Mouse (Mus musculus): ENCODE measurements at regions not wholly inside any gene's neighbourhood (a gene's known extent, or its start where the extent isn't known, plus 50 kb on each side); places are given as distances from the start of the nearest gene placed in this dataset.
"Not testable (repeated sequence)": the region's sequence is repeated elsewhere in the genome, so short reads cannot be mapped to it uniquely, and the experiment has no call there.

DNA sequence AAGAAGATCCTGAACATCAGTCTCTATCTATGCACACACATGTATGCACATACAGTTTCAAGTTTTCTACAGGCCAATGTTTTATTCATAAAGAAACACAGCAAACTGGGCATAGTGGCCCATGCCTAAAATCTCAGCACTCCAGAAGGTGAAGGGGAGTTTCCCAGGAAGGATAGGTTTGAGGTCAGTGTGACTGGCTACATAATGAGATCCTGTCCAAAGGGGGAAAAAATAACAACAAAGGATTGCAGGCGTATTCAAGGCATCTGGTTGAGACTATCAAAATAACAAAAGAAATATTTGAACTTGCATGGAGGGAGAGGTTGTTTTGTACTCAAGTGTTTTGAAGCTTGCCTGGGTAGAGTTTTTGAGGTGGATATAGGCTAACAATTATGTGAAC is 80.0 kb upstream of the Cep85l start:
- H3K36me3 ChIP-seq; H3K4me3 ChIP-seq; ATAC-seq (replicated peaks); H3K27me3 ChIP-seq; H3K27ac ChIP-seq (replicated peaks); H3K9ac ChIP-seq (replicated peaks); H3K9me3 ChIP-seq; H3K4me2 ChIP-seq (replicated peaks): not testable (repeated sequence)
- H3K4me1 ChIP-seq, result peaks cover 23% of the 10 kb centered on the region
- WGBS, result 59% methylated on average over 1 of the region's 1 CpGs

DNA sequence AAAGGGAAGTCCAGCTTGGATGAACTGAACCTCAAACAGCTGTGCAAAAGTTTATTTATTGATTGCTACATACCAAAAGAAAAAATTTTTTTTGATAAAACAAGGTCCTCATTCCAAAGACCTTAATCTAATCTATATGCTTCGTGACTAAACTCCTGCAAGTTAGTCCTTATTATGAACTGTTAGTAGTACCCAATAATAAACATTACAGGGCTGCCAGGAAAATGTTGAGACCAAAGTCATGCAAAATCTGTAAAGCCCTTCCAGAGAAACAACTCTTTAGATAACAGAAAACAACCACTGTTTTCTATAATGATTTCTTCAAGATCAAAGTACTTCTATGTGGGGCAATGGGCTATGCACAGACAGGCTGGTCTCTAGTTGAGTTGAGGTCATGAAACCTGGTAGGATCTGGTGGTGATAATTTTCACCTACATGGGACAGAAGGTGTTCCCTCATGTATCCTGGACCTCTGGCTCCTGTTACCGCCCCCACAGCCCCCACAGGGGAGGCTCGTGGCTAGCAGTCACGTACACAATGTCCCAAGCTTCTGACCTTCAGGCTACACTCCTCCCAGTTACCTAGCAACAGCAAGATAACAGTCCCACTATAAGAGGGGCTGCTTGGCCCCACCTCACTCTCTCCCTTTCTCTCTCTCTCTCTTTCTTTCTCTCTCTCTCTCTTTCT is 76.4 kb upstream of the Cep85l start:
- 66% methylated on average over 4 of the region's 4 CpGs for WGBS
- Histone ChIP-seq H3K4me3 (no peak overlapping the region), H3K27ac (replicated peaks) (no peak overlapping the region), H3K27me3 (no peaks in the 10 kb centered on the region), H3K9ac (replicated peaks) (no peak overlapping the region), H3K4me1 (no peaks in the 10 kb centered on the region), H3K36me3 (no peaks in the 10 kb centered on the region), H3K4me2 (replicated peaks) (no peak overlapping the region), H3K9me3 (no peaks in the 10 kb centered on the region)
- ATAC-seq (replicated peaks), result no peak

DNA sequence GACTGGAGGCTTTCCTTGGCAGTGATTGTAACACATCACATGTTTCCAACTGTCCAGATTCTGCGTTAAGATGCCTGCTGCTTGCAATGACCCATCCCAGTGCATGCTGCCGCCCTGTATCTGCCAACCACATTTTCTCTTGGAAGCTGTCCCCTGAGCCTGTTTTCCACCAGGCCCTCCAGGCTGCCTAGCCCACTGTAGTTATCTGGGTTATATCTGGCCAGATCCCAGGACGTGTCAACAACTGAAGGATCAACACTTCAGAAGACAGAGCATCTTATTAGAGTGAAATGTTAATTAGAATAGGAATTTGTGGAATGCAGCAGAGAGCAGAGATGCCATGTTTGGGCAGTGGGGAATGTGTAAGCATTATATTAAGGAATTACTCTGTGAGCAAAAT is 65.0 kb upstream of the Cep85l start:
- peaks cover 4% of the 10 kb centered on the region for H3K4me1 ChIP-seq
- H3K4me2 ChIP-seq (replicated peaks), result no peak overlapping the region
- H3K9me3 ChIP-seq, result no peaks in the 10 kb centered on the region
- no peaks in the 10 kb centered on the region for H3K36me3 ChIP-seq
- peak overlapping the region; percentile 45; the same call in 1 of the 2 replicates for H3K27ac ChIP-seq (replicated peaks)
- ATAC-seq (replicated peaks), result peak; percentile 88
- no peaks in the 10 kb centered on the region for H3K27me3 ChIP-seq
- 19% methylated on average over 3 of the region's 3 CpGs for WGBS
- no peak overlapping the region for H3K9ac ChIP-seq (replicated peaks)
- H3K4me3 ChIP-seq, result no peak overlapping the region

DNA sequence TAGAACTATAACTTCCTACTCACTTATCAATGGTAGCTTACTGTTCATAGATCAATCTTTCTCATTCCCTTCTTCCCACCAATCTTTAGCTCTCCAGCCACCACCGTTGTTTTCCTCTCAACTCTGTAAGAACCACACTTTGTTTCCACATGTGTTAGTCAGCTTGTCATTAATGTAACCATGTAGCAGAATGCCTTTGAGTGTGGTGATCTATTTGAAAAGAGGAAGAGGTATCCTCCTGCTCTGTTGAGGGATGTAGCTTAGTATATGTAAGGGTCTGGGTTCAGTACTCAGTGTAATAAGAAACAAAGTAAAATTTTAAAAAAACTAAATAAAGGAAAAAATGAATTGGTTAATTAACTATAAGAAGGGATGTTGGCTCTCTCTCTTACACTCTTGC is 63.7 kb upstream of the Cep85l start:
- no peak for ATAC-seq (replicated peaks)
- 93% methylated on average over 1 of the region's 1 CpGs for WGBS

DNA sequence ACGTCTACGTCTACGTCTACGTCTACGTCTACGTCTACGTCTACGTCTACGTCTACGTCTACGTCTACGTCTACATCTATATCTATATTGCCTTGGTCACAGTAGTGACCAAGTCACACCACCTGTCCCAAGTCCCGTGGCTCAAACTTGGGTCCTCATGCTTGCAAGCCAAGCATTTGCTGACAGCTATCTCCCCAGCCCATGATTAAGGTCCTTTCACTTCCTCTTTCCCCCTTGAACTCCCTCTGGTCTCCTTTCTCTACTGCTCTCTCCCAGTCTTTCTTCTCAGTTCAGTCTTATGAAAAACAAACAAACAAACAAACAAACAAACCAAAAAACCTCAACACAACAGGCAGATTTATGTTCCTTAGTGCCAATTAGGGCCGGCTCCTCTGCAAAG is 63.2 kb upstream of the Cep85l start:
- no peak overlapping the region for H3K27ac ChIP-seq (replicated peaks)
- no peak for ATAC-seq (replicated peaks)
- H3K4me2 ChIP-seq (replicated peaks), result no peak overlapping the region
- WGBS, result 96% methylated on average over 14 of the region's 14 CpGs
- H3K27me3 ChIP-seq, result no peaks in the 10 kb centered on the region
- H3K9me3 ChIP-seq, result no peaks in the 10 kb centered on the region
- peaks cover 4% of the 10 kb centered on the region for H3K4me1 ChIP-seq
- H3K4me3 ChIP-seq, result no peak overlapping the region
- H3K9ac ChIP-seq (replicated peaks), result no peak overlapping the region
- no peaks in the 10 kb centered on the region for H3K36me3 ChIP-seq

More for the DNA sequence above, 63.7 kb upstream of the Cep85l start:
- Histone ChIP-seq H3K27me3 (no peaks in the 10 kb centered on the region), H3K4me2 (replicated peaks) (no peak overlapping the region), H3K27ac (replicated peaks) (no peak overlapping the region), H3K9ac (replicated peaks) (no peak overlapping the region), H3K9me3 (no peaks in the 10 kb centered on the region), H3K36me3 (no peaks in the 10 kb centered on the region), H3K4me3 (no peak overlapping the region), H3K4me1 (peaks cover 4% of the 10 kb centered on the region)

DNA sequence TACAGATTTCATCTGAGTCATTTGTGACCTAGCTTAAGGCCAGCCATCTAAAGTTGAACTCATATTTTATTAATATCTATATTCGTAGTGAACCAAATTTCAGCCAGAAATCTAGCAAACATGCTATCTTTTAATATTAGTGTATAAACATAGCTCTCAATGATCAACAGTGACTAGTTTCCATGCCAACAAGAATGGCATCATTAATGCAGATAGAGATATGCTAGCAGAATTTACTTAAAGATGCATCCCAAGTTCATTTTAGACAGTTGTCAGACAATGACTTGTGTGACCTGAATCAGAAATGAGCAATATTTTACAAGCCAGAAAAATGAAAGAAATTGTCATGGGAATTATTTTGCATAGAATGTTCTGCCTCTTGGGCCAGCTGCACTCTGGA is 60.5 kb upstream of the Cep85l start:
- no peak for ATAC-seq (replicated peaks)
- H3K36me3 ChIP-seq, result no peaks in the 10 kb centered on the region
- H3K27ac ChIP-seq (replicated peaks), result no peak overlapping the region
- H3K4me2 ChIP-seq (replicated peaks), result no peak overlapping the region
- 71% methylated on average over 1 of the region's 1 CpGs for WGBS
- H3K4me3 ChIP-seq, result no peak overlapping the region
- H3K9ac ChIP-seq (replicated peaks), result no peak overlapping the region
- H3K9me3 ChIP-seq, result no peaks in the 10 kb centered on the region
- H3K4me1 ChIP-seq, result peaks cover 10% of the 10 kb centered on the region
- no peaks in the 10 kb centered on the region for H3K27me3 ChIP-seq

DNA sequence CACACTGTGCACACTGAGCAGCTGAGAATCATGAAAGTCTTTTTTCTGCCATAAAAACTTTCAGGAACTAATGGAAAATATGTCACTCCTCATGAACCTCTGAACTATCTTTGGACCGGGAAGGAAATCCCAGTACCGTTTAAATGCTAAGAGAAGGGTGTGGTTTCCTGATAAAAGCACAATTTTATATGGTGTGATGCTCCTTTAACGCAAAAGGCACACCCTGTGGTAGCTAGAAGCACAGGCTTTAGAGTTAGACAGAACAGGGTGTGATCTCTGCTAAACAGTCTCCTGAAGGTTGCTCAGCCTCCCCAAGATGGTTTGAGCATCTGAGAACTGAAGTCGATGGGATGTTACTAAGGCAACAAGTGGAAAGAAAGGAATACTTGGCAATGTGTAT is 58.6 kb upstream of the Cep85l start:
- no peak for ATAC-seq (replicated peaks)
- WGBS, result 92% methylated on average over 4 of the region's 4 CpGs

DNA sequence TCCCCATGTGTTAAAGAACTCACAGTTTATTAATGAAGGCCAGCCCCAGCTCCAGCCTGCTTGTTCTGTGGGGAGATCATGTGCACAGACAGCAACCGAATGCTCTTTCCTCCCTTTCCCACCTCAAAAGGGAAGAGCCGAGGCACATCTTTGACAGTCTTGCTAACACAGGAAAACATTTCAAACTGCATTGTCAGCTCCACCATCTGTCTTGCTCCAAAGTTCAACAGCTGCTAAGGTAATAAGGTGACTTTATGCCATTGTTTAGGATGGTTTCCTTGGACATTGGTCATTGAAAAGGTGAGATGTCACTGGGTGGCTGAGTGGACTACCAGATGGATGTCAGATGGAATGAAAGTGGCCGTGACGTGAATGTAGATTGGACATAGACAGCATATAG is 58.0 kb upstream of the Cep85l start:
- 89% methylated on average over 4 of the region's 4 CpGs for WGBS
- no peak for ATAC-seq (replicated peaks)
- H3K9me3 ChIP-seq, result no peaks in the 10 kb centered on the region
- no peaks in the 10 kb centered on the region for H3K27me3 ChIP-seq
- H3K4me3 ChIP-seq, result no peak overlapping the region
- H3K36me3 ChIP-seq, result no peaks in the 10 kb centered on the region
- peaks cover 11% of the 10 kb centered on the region for H3K4me1 ChIP-seq
- H3K9ac ChIP-seq (replicated peaks), result no peak overlapping the region
- H3K27ac ChIP-seq (replicated peaks), result no peak overlapping the region
- no peak overlapping the region for H3K4me2 ChIP-seq (replicated peaks)

More for the DNA sequence above, 58.6 kb upstream of the Cep85l start:
- Histone ChIP-seq H3K4me1 (peaks cover 11% of the 10 kb centered on the region), H3K27me3 (no peaks in the 10 kb centered on the region), H3K9me3 (no peaks in the 10 kb centered on the region), H3K27ac (replicated peaks) (no peak overlapping the region), H3K9ac (replicated peaks) (no peak overlapping the region), H3K4me3 (no peak overlapping the region), H3K4me2 (replicated peaks) (no peak overlapping the region), H3K36me3 (no peaks in the 10 kb centered on the region)

DNA sequence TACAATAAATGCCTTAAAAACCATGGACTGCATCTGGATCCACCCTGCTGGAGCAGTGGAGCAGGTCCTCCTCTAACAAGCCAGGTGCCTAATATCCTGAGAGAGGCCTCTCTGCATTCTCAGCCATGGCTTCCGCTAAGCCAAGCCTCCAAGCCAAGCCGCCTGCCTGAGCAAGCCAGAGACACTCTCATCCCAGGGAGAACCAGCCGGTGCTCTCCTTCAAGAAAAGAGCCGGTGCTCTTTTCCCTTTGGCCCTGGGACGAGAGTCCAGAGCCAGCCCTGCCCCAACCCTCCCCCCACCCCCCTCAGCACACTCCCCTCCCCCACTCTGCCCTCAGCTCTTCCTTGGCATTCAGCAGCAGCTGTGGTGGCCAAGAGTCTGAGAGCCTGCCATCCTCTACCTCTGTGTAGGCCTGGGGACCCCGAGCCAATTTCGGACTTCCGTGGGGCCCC is 56.3 kb upstream of the Cep85l start:
- 69% methylated on average over 8 of the region's 8 CpGs for WGBS
- Histone ChIP-seq H3K9me3 (no peaks in the 10 kb centered on the region), H3K27ac (replicated peaks) (no peak overlapping the region), H3K9ac (replicated peaks) (no peak overlapping the region), H3K36me3 (no peaks in the 10 kb centered on the region), H3K4me2 (replicated peaks) (no peak overlapping the region), H3K4me1 (peaks cover 11% of the 10 kb centered on the region), H3K4me3 (no peak overlapping the region), H3K27me3 (no peaks in the 10 kb centered on the region)
- peak; percentile 30; the same call in 1 of the 2 replicates for ATAC-seq (replicated peaks)

DNA sequence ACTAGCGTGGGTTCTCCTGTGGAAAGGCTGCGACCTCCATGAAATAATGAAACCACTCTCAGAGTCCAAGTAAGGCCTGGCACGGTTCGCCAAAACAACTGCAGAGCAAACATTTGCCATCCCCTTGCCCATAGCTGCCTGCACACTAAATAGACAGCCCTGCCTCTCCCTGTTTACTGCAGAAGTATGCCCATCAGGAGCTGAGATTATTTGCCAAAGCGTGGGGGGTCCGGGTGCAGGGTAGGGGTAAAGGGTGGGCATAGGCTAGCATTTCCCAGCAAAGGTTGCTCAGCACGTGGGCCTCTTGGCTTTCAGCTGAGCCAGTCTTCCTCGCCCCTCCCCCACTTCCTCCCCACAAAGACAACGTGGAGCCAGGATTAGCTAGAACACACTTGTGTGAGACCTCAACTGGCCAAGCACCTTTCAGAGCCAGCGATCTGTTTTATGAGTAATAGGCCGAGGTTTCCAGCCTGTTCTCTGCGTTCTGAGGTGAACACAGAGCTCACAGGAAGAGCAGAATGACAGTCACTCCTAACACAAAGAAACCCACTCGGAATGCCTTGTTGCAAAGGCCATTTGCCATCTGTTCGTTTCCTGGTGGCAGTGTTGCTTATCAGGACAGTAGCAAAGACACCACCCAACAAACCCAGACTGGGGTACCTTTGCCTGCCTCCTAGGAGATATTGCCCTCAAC is 55.6 kb upstream of the Cep85l start:
- 53% methylated on average over 14 of the region's 14 CpGs for WGBS
- H3K9me3 ChIP-seq, result no peaks in the 10 kb centered on the region
- peak; percentile 41 for ATAC-seq (replicated peaks)
- H3K27me3 ChIP-seq, result no peaks in the 10 kb centered on the region
- H3K4me1 ChIP-seq, result peaks cover 17% of the 10 kb centered on the region
- H3K4me2 ChIP-seq (replicated peaks), result no peak overlapping the region
- H3K27ac ChIP-seq (replicated peaks), result peak overlapping the region; percentile 54; the same call in 1 of the 2 replicates
- H3K9ac ChIP-seq (replicated peaks), result no peak overlapping the region
- H3K4me3 ChIP-seq, result no peak overlapping the region
- no peaks in the 10 kb centered on the region for H3K36me3 ChIP-seq

DNA sequence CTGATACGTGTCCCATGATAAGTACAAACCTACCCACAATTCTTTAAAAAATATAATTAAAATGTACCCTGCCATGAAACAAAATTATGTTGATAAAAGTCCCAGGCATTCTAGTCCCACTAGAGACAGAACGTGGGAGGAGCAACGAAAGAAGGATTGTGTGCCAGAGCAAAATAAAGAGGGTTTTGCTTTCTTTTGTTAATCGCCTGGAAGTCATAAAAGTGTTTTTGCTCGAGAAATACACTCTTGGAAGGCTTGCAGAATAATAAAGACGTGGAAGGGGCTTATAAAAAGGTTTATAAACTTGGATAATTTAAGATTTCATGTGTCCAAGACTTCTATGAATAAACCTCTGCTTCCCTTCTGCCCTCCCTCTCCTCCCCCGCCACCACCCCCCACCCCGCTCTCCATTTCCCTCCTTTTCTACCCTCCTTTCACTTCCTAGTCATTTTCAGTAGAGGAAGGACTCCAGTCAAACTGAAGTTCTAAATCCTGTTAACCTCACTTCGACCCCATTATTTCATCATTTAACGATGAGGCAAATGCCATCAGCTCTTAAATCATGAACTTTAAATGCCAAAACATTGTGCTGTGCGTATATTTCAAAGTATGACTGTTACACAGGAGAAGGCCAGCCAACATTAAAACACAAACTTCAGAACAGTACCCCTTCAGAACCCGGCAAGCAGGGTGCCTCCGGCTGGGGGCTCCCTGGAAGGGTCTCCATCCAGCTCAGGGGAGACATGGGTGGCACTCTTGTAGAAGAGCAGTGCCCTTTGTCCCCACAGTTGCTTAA is 54.8 kb upstream of the Cep85l start:
- 59% methylated on average over 13 of the region's 13 CpGs for WGBS
- no peak overlapping the region for H3K9ac ChIP-seq (replicated peaks)
- no peak overlapping the region for H3K4me3 ChIP-seq
- no peaks in the 10 kb centered on the region for H3K9me3 ChIP-seq
- no peak overlapping the region for H3K27ac ChIP-seq (replicated peaks)
- H3K4me1 ChIP-seq, result peaks cover 25% of the 10 kb centered on the region
- no peaks in the 10 kb centered on the region for H3K27me3 ChIP-seq
- no peak for ATAC-seq (replicated peaks)
- H3K36me3 ChIP-seq, result no peaks in the 10 kb centered on the region
- H3K4me2 ChIP-seq (replicated peaks), result no peak overlapping the region

DNA sequence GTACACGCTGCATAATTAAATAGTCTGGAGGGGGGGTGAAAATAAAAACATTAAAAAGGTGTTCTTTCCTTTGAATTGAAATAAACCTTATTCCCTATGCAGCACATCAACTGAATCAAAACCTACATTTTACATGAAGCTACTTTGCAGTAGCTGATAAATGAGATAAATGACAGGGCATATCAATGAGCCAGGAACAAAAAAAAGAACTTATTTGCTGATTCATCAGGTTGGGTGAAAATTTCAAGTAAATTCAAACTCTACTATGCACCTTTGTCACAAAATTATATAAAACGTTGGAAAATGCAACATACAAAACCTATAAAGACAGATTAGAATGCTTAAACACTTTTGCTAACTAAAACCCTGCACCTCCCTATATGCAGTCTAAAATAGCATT is 53.0 kb upstream of the Cep85l start:
- H3K27me3 ChIP-seq, result no peaks in the 10 kb centered on the region
- no peak overlapping the region for H3K9ac ChIP-seq (replicated peaks)
- H3K27ac ChIP-seq (replicated peaks), result no peak overlapping the region
- no peaks in the 10 kb centered on the region for H3K9me3 ChIP-seq
- H3K4me2 ChIP-seq (replicated peaks), result no peak overlapping the region
- WGBS, result 79% methylated on average over 2 of the region's 2 CpGs
- H3K4me3 ChIP-seq, result no peak overlapping the region
- H3K4me1 ChIP-seq, result peaks cover 30% of the 10 kb centered on the region
- ATAC-seq (replicated peaks), result no peak
- H3K36me3 ChIP-seq, result no peaks in the 10 kb centered on the region
